Mouse (Mus musculus) ES-Bruce4 (cell line): ENCODE results near the gene Sema3b. TPM values are rescaled to one million over a fixed set of nuclear protein-coding genes. Genes with fewer than 3 reads are reported as not detected.

Experiments used
- H3K27ac ChIP-seq: 2 replicates; pipeline ENCODE4 v1.5.1; 2012; ENCODE audit warnings: low read length, inconsistent platforms; ENCODE audit not compliant: insufficient read depth
- H3K27me3 ChIP-seq: 2 replicates; pipeline ENCODE4 v1.6.1; 2012; ENCODE audit warnings: mild to moderate bottlenecking, low read length, inconsistent platforms; ENCODE audit not compliant: control insufficient read depth, poor library complexity, insufficient read depth, severe bottlenecking
- H3K36me3 ChIP-seq: 2 replicates; pipeline ENCODE4 v1.6.1; 2012; ENCODE audit warnings: inconsistent platforms, mild to moderate bottlenecking, low read length, moderate library complexity; ENCODE audit not compliant: control insufficient read depth, poor library complexity, insufficient read depth, severe bottlenecking
- H3K4me1 ChIP-seq: one replicate; pipeline ENCODE4 v1.8.1; 2011; ENCODE audit warnings: low read length; ENCODE audit not compliant: control insufficient read depth, insufficient read depth
- H3K4me3 ChIP-seq: 2 replicates; pipeline ENCODE4 v1.5.1; 2011; ENCODE audit warnings: low read depth, mild to moderate bottlenecking, low read length
- H3K9ac ChIP-seq: 2 replicates; pipeline ENCODE4 v1.6.1; 2012; ENCODE audit warnings: low read depth, mild to moderate bottlenecking, inconsistent platforms; ENCODE audit not compliant: poor library complexity, severe bottlenecking
- H3K9me3 ChIP-seq: replicated peaks from 2 replicates; pipeline ENCODE4 v1.6.1; 2012; ENCODE audit warnings: mild to moderate bottlenecking, low read length, inconsistent platforms; ENCODE audit not compliant: control insufficient read depth, poor library complexity, insufficient read depth, severe bottlenecking
- CTCF ChIP-seq: IDR thresholded peaks from one replicate; pipeline ENCODE4 v1.8.1; 2011; ENCODE audit warnings: low read depth, low read length
- EP300 ChIP-seq: IDR thresholded peaks from 2 replicates; pipeline ENCODE4 v1.6.1; 2011; ENCODE audit warnings: low read depth, low read length; ENCODE audit not compliant: insufficient read depth
- POLR2A ChIP-seq: IDR thresholded peaks from one replicate; pipeline ENCODE4 v1.8.1; 2011; ENCODE audit warnings: low read length; ENCODE audit not compliant: insufficient read depth
- polyA plus RNA-seq: library from polyadenylated mRNA; stranded (reverse); fragments of >200 nt; gene quantifications from 2 replicates; pipeline ENCODE4 v1.2.4, GENCODE M21; 2011; ENCODE audit warnings: low read depth; ENCODE audit not compliant: missing spikeins, insufficient read depth, insufficient read length

The Sema3b gene
- polyA plus RNA-seq, 1 experiment: 16.5 TPM

GRCm38 (mm10) chr9:107631311-107631826 is 22.3 kb upstream of the Sema3b start:
- H3K4me3 ChIP-seq: no peak overlapping the region

DNA sequence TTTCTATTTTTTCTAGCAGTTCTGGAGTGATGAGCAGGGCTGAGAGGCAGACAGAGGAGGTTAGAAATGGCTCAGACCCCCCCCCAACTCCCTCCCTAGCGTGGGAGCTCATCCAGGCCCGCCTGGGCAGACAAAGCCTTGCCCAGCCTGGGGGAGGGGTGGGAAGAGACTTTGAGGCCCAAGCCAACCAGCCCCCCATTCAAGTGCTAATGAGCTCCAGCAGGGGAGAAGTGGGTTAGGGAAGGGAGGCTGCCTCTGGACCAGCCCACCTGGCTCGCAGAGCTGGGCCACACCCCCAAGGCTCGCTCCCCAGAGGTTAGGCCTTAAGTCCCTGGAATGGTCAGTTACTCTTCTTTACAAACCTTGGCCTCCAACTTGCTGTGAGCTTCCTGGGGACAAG is 21.5 kb upstream of the Sema3b start:
- TF ChIP-seq EP300: peak; percentile 99
- no peak for TF ChIP-seq CTCF
- TF ChIP-seq POLR2A: no peak
- H3K27me3 ChIP-seq: no peaks in the 10 kb centered on the region
- H3K27ac ChIP-seq: peak overlapping the region; percentile 37
- peaks cover 14% of the 10 kb centered on the region for H3K4me1 ChIP-seq
- H3K36me3 ChIP-seq: no peaks in the 10 kb centered on the region
- H3K9me3 ChIP-seq: no peaks in the 10 kb centered on the region
- H3K4me3 ChIP-seq: no peak overlapping the region
- 0 out of 2 replicates have a peak overlapping the region, but pooled peaks have one; percentile 5 for H3K9ac ChIP-seq

More at GRCm38 (mm10) chr9:107631311-107631826, 22.3 kb upstream of the Sema3b start:
- Histone ChIP-seq H3K9ac (no peak overlapping the region), H3K27me3 (no peaks in the 10 kb centered on the region), H3K36me3 (no peaks in the 10 kb centered on the region), H3K27ac (no peak overlapping the region), H3K4me1 (peaks cover 14% of the 10 kb centered on the region), H3K9me3 (no peaks in the 10 kb centered on the region)
- TF ChIP-seq EP300 (no peak), POLR2A (no peak), CTCF (no peak)

- no peaks in the 10 kb centered on the region for H3K9me3 ChIP-seq
- H3K36me3 ChIP-seq: no peaks in the 10 kb centered on the region
- H3K27me3 ChIP-seq: no peaks in the 10 kb centered on the region
- peaks cover 17% of the 10 kb centered on the region for H3K4me1 ChIP-seq
- H3K27ac ChIP-seq: peak overlapping the region; percentile 37; the same call in 1 of the 2 replicates
- peak overlapping the region; percentile 19 for H3K4me3 ChIP-seq
- peak overlapping the region; percentile 5; the same call in 1 of the 2 replicates for H3K9ac ChIP-seq
- TF ChIP-seq CTCF (no peak), POLR2A (no peak), EP300 (no peak)
Measured at GRCm38 (mm10) chr9:107629901-107630425, 20.9 kb upstream of the Sema3b start.

- no peaks in the 10 kb centered on the region for H3K9me3 ChIP-seq
- H3K36me3 ChIP-seq: no peaks in the 10 kb centered on the region
- peaks cover 18% of the 10 kb centered on the region for H3K4me1 ChIP-seq
- H3K9ac ChIP-seq: peak overlapping the region; percentile 10; the same call in 1 of the 2 replicates
- TF ChIP-seq POLR2A (no peak), EP300 (peak; percentile 89)
- H3K4me3 ChIP-seq: peak overlapping the region; percentile 29
- no peaks in the 10 kb centered on the region for H3K27me3 ChIP-seq
- peak overlapping the region; percentile 56; the same call in 1 of the 2 replicates for H3K27ac ChIP-seq
Measured at GRCm38 (mm10) chr9:107629411-107629730, 20.3 kb upstream of the Sema3b start.

DNA sequence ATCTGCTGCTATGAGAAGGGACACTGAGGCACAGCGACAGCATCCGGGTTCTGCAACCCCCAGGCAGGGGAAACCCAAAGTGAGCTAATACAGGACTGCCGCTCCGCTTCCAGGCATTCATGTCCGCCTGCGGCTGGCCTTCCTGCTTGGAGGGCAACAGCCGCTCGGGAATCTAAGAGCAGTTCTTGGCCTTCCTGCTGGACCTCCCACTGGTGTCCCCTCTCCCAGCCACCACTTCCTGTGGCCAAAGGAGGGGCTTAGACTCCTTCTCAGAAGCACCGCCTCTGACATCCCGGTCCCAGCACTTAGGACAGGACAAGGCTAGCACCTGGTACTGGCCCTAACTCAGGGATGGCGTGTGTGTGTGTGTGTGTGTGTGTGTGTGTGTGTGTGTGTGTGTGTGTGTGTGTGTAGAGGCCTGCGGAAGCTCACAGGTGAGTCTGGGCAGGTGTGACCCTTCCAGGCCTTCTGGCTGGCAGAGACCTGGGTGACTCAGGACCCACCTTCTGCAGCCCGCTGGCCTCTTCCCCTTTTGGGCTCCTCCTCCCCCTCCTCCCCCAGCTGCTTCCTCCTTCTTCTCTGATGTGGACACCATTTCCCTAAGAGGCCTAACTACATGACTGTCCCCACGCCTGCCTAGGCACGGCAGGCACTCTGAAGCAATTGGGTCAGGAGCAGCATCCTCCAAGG is 19.8 kb upstream of the Sema3b start:
- H3K27me3 ChIP-seq: no peaks in the 10 kb centered on the region
- H3K9me3 ChIP-seq: no peaks in the 10 kb centered on the region
- no peaks in the 10 kb centered on the region for H3K36me3 ChIP-seq
- H3K27ac ChIP-seq: peak overlapping the region; percentile 56; the same call in 1 of the 2 replicates
- TF ChIP-seq EP300 (no peak), CTCF (no peak), POLR2A (no peak)
- peaks cover 21% of the 10 kb centered on the region for H3K4me1 ChIP-seq
- peak overlapping the region; percentile 10; the same call in 1 of the 2 replicates for H3K9ac ChIP-seq
- H3K4me3 ChIP-seq: peak overlapping the region; percentile 29
